Mouse (Mus musculus) erythroblast, embryonic 14.5 days (primary cell): Measurements from ENCODE around the gene Stk33.

ENCODE experiments used
- GATA1 ChIP-seq: IDR thresholded peaks from 2 replicates; pipeline ENCODE4 v1.6.1; 2012; ENCODE audit warnings: low read length, inconsistent platforms, mixed read lengths
- TAL1 ChIP-seq: IDR thresholded peaks from 3 replicates; pipeline ENCODE4 v1.6.1; 2012; ENCODE audit warnings: low read length, inconsistent platforms, mixed read lengths

DNA sequence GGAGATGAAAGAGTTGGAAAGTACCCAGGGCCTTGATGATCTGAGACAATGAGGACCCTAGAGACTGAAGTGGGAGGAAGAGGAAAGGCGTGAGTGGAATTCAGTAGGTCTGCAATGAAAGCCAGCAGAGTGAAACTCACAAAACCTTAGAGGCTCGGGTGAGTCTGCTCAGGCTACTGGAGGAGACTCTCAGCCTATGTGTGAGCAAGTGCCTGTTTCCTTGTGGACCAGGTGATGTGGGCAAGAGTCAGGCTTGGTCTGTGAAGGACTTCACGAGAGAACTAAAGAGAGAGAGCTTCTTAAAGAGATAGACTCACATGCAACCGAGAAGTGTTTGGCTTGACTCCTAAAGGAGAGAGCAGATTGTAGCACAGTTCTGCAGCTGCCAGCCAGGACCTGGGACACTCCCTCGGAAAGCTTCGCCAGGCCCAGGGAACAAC lies 29.4 kb upstream of the Stk33 start:
- no peak for TF ChIP-seq GATA1
- TF ChIP-seq TAL1, result no peak
